ENCODE assay signal across 9 mouse cellular contexts in the genomic region with DNA sequence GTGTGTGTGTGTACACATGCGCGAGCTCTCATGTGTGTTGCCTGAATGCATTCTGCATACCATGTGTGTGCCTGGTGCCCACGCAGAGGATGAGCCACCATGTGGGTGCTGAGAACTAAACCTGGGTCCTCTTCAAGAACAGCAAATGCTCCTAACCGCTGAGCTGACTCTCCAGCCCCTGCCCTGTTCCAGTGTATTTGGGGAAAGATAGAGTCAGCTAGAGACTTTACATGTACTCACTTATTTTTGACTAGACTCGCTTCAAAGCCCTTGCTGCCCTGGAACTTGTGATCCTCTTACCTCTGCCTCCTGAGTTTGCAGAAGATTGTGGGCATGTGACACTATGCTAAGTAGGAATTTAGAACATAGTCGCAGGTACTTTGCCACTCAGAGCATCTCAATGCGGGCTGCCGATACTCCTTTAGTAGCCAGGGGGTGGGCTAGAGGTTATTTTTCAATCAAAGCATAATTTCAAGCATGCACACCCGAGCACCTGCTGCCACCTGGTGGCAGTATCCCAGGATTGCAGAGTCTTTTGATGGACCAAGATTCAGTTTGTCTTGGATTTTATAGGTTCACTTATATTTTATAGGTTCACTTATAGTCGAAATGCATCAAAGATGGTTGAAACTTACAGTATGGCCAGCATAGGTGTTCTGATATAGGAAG. TPM values are rescaled to one million over a fixed set of nuclear protein-coding genes. Genes with fewer than 3 reads are reported as not detected.
DNase-seq lines count a peak whose midpoint lies in the region; ATAC-seq and TF ChIP-seq lines count a peak whose summit lies in the region.
"Had no signal": no experiment of that assay in that cellular context is flagged by ENCODE, and none has a peak within 500 bp of the region (broad histone marks: within the 10 kb centered on the region; RNA-seq: fewer than 3 reads in every experiment).

No protein-coding gene starts in this region.

- ATAC-seq in lung, embryonic 14.5 days (ENCODE audit: insufficient read depth): no peak
- 0 out of 2 replicates have a peak, but pooled peaks have one; percentile 44 for ATAC-seq in megakaryocyte progenitor cell, adult 5-6 weeks (replicated peaks; ENCODE audit: poor library complexity)
- ATAC-seq in activated CD4-positive, CD25-positive, alpha-beta regulatory T cell, adult 4 months: no peak

- DNase-seq in gastrocnemius, adult 18-20 months (ENCODE audit: low spot score): peak; percentile 41
- DNase-seq in gastrocnemius, postnatal 36 days: no peak
- peak; percentile 86 for DNase-seq in lung, embryonic 14.5 days
- DNase-seq in lung, adult 18-20 months: no peak
- DNase-seq in T-cell, adult 2 months (ENCODE audit: low spot score): peak; percentile 55
- DNase-seq in embryo, embryonic 9.5 days (ENCODE audit: extremely low spot score): peak; percentile 36

- H3K27me3 ChIP-seq in lung, embryonic 14.5 days (ENCODE audit: insufficient read depth, low read length): no peaks in the 10 kb centered on the region
- H3K27me3 ChIP-seq: hindbrain, embryonic 15.5 days had no signal

- TF ChIP-seq CTCF in lung, embryonic 14.5 days (IDR thresholded peaks at IDR 0.05; ENCODE audit: low read depth): peak; percentile 89

- peaks cover 8% of the 10 kb centered on the region; the same call in 1 of the 2 replicates for H3K36me3 ChIP-seq in lung, embryonic 14.5 days (ENCODE audit: insufficient read depth)

- 48% methylated on average over 10 of the region's 10 CpGs for WGBS in lung, embryonic 14.5 days

- H3K27ac ChIP-seq in lung, embryonic 14.5 days (ENCODE audit: low read depth): no peak overlapping the region
- H3K27ac ChIP-seq: hindbrain, embryonic 15.5 days had no signal

- no peak overlapping the region for H3K4me3 ChIP-seq in lung, embryonic 14.5 days (ENCODE audit: low read depth, low read length)
- H3K4me3 ChIP-seq: hindbrain, embryonic 15.5 days had no signal

- H3K9ac ChIP-seq in lung, embryonic 14.5 days: no peak overlapping the region
- H3K9ac ChIP-seq: hindbrain, embryonic 15.5 days had no signal

- H3K4me2 ChIP-seq in lung, embryonic 14.5 days: no peak overlapping the region
- H3K4me2 ChIP-seq: hindbrain, embryonic 15.5 days had no signal

- intact Hi-C loops in gastrocnemius, postnatal 36 days (cut with DNase I): no loop called here

- no peaks in the 10 kb centered on the region for H3K4me1 ChIP-seq in lung, embryonic 14.5 days (ENCODE audit: insufficient read depth)

- peaks cover 4% of the 10 kb centered on the region; the same call in 1 of the 2 replicates for H3K9me3 ChIP-seq in lung, embryonic 14.5 days (ENCODE audit: low read depth, low read length)
- H3K9me3 ChIP-seq: hindbrain, embryonic 15.5 days had no signal

RNA-seq across cellular contexts. Expression of a gene that starts 25.2 kb away (rescaled TPM):
- 10 to 100 TPM; 27.5 to 35.0 TPM for total RNA-seq in gastrocnemius, adult 18-20 months (2021)
- 10 to 100 TPM; 23.6 to 28.3 TPM for total RNA-seq in gastrocnemius, postnatal 36 days (2021)
- 45.3 and 45.7 TPM in 2 replicates for polyA plus RNA-seq in lung, embryonic 14.5 days (2014; fragmentation: Nextera tagmentation; extraction: Ambion mirVana)
- total RNA-seq in megakaryocyte progenitor cell, adult 5-6 weeks (2015): 2.2 and 4.0 TPM in 2 replicates
- 4.1 and 5.9 TPM in 2 replicates for total RNA-seq in megakaryocyte progenitor cell, adult 5-6 weeks (2017)
- 1 to 10 TPM; 4.8 to 4.9 TPM for polyA plus RNA-seq in activated CD4-positive, CD25-positive, alpha-beta regulatory T cell, adult 4 months (2017; shearing (Covaris generic))

Comparison
In these comparisons a context has a peak if more than half of its experiments do, and no peak if none do; other contexts are left out.
1. DNase-seq: peak in gastrocnemius, adult 18-20 months (single experiment), lung, embryonic 14.5 days (single experiment), T-cell, adult 2 months (single experiment) and embryo, embryonic 9.5 days (single experiment); none in gastrocnemius, postnatal 36 days (0 of 2) and lung, adult 18-20 months (0 of 2).